In the genomic region with DNA sequence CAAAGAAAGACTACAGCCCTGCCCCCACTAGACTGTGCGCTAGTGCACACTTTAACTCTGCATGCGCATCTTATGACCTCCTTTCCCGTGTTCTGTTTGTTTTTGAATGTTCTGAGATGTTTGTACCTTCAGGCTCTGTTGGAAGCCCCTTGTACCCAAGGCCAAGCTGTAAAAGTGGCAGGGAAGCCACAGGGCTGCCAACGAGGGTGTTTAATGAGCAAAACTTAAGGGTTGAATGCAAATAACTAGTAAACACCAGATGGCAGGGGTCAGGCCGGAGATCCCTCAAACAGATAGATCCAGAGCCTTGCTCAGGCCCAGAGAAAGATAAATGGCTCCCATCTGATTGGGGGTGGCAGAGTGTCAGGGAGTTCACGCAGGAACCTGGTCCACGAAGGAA, we compare ENCODE assay signal across 21 mouse cellular contexts. TPM values are rescaled to one million over a fixed set of nuclear protein-coding genes. Genes with fewer than 3 reads are reported as not detected.
DNase-seq lines count a peak whose midpoint lies in the region; ATAC-seq and TF ChIP-seq lines count a peak whose summit lies in the region.
"Had no signal": no experiment of that assay in that cellular context is flagged by ENCODE, and none has a peak within 500 bp of the region (broad histone marks: within the 10 kb centered on the region; RNA-seq: fewer than 3 reads in every experiment).

No protein-coding gene starts in this region.

- H3K4me1 ChIP-seq in forebrain, embryonic 13.5 days: peaks cover 6% of the 10 kb centered on the region
- no peaks in the 10 kb centered on the region; the same call in 1 of the 2 replicates for H3K4me1 ChIP-seq in forebrain, embryonic 11.5 days (replicated peaks; ENCODE audit: control insufficient read depth, insufficient read depth, low read length)
- peaks cover 11% of the 10 kb centered on the region; the same call in 1 of the 2 replicates for H3K4me1 ChIP-seq in forebrain, embryonic 15.5 days
- H3K4me1 ChIP-seq in limb, embryonic 13.5 days: peaks cover 29% of the 10 kb centered on the region

- no peaks in the 10 kb centered on the region for H3K9me3 ChIP-seq in forebrain, embryonic 13.5 days (replicated peaks)
- no peaks in the 10 kb centered on the region for H3K9me3 ChIP-seq in forebrain, embryonic 11.5 days (ENCODE audit: control insufficient read depth, low read length)
- no peaks in the 10 kb centered on the region for H3K9me3 ChIP-seq in forebrain, embryonic 15.5 days
- H3K9me3 ChIP-seq in limb, embryonic 13.5 days: no peaks in the 10 kb centered on the region; the same call in 1 of the 2 replicates
- H3K9me3 ChIP-seq: embryonic facial prominence, embryonic 13.5 days; kidney, embryonic 15.5 days; neural tube, embryonic 13.5 days had no signal

- H3K4me2 ChIP-seq in forebrain, embryonic 13.5 days: no peak overlapping the region
- H3K4me2 ChIP-seq in forebrain, embryonic 11.5 days (ENCODE audit: low read depth, low read length, severe bottlenecking): no peak overlapping the region
- H3K4me2 ChIP-seq in forebrain, embryonic 15.5 days (replicated peaks): no peak overlapping the region
- H3K4me2 ChIP-seq in limb, embryonic 13.5 days (replicated peaks): 0 out of 2 replicates have a peak overlapping the region, but pooled peaks have one; percentile 14
- H3K4me2 ChIP-seq: embryonic facial prominence, embryonic 13.5 days; heart, embryonic 11.5 days; kidney, embryonic 15.5 days; lung, embryonic 14.5 days; neural tube, embryonic 13.5 days had no signal

- no peak overlapping the region for H3K4me3 ChIP-seq in forebrain, embryonic 13.5 days
- no peak overlapping the region for H3K4me3 ChIP-seq in forebrain, embryonic 11.5 days (ENCODE audit: low read depth, low read length)
- H3K4me3 ChIP-seq in forebrain, embryonic 15.5 days: no peak overlapping the region
- H3K4me3 ChIP-seq in limb, embryonic 13.5 days: no peak overlapping the region
- H3K4me3 ChIP-seq: embryonic facial prominence, embryonic 13.5 days; erythroblast, embryonic 14.5 days; kidney, embryonic 15.5 days; neural tube, embryonic 13.5 days had no signal

- H3K27ac ChIP-seq in forebrain, embryonic 13.5 days: no peak overlapping the region
- H3K27ac ChIP-seq in forebrain, embryonic 11.5 days (ENCODE audit: low read depth, low read length): no peak overlapping the region
- H3K27ac ChIP-seq in forebrain, embryonic 15.5 days (replicated peaks): no peak overlapping the region
- no peak overlapping the region for H3K27ac ChIP-seq in limb, embryonic 13.5 days
- H3K27ac ChIP-seq: kidney, embryonic 15.5 days; liver, embryonic 14.5 days; neural tube, embryonic 13.5 days had no signal

- 0 out of 2 replicates have a peak, but pooled peaks have one; percentile 24 for ATAC-seq in forebrain, embryonic 13.5 days
- ATAC-seq in forebrain, embryonic 11.5 days (replicated peaks; ENCODE audit: low FRiP score): no peak
- peak; percentile 49; the same call in 1 of the 2 replicates for ATAC-seq in forebrain, embryonic 15.5 days (replicated peaks)
- ATAC-seq in limb, embryonic 13.5 days (ENCODE audit: low FRiP score, low read depth): peak; percentile 7; the same call in 1 of the 2 replicates
- ATAC-seq in granulocyte monocyte progenitor cell, adult 5-6 weeks (replicated peaks; ENCODE audit: poor library complexity, severe bottlenecking): no peak

- TF ChIP-seq POLR2A in brain, embryonic 14.5 days (IDR thresholded peaks at IDR 0.05; ENCODE audit: borderline replicate concordance, extremely low read depth, insufficient read depth, insufficient read length, poor library complexity, severe bottlenecking): no peak

- no peaks in the 10 kb centered on the region for H3K36me3 ChIP-seq in forebrain, embryonic 13.5 days (ENCODE audit: poor library complexity, severe bottlenecking)
- H3K36me3 ChIP-seq in forebrain, embryonic 11.5 days (ENCODE audit: control insufficient read depth, insufficient read depth, low read length): no peaks in the 10 kb centered on the region; the same call in 1 of the 2 replicates
- H3K36me3 ChIP-seq in forebrain, embryonic 15.5 days: no peaks in the 10 kb centered on the region
- H3K36me3 ChIP-seq in limb, embryonic 13.5 days: no peaks in the 10 kb centered on the region
- H3K36me3 ChIP-seq: embryonic facial prominence, embryonic 13.5 days; kidney, embryonic 15.5 days; neural tube, embryonic 13.5 days had no signal

- WGBS in forebrain, embryonic 13.5 days: 60% methylated on average over 7 of the region's 7 CpGs
- 73% methylated on average over 7 of the region's 7 CpGs for WGBS in forebrain, embryonic 11.5 days
- WGBS in forebrain, embryonic 15.5 days: 56% methylated on average over 7 of the region's 7 CpGs
- 26% methylated on average over 7 of the region's 7 CpGs for WGBS in limb, embryonic 13.5 days

- no peaks in the 10 kb centered on the region for H3K27me3 ChIP-seq in forebrain, embryonic 13.5 days
- H3K27me3 ChIP-seq in forebrain, embryonic 11.5 days (ENCODE audit: control insufficient read depth, insufficient read depth, low read length): no peaks in the 10 kb centered on the region
- no peaks in the 10 kb centered on the region for H3K27me3 ChIP-seq in forebrain, embryonic 15.5 days
- peaks cover 7% of the 10 kb centered on the region; the same call in 1 of the 2 replicates for H3K27me3 ChIP-seq in limb, embryonic 13.5 days
- H3K27me3 ChIP-seq: embryonic facial prominence, embryonic 13.5 days; kidney, embryonic 15.5 days; neural tube, embryonic 13.5 days had no signal

- no peak for DNase-seq in forebrain, embryonic 11.5 days (ENCODE audit: low spot score)
- peak; percentile 51 for DNase-seq in brain, embryonic 14.5 days (ENCODE audit: low read depth)
- no peak for DNase-seq in right cerebral cortex, postnatal 10 days (ENCODE audit: low spot score in 2 of 2)
- DNase-seq in urinary bladder, postnatal 10 days (ENCODE audit: low spot score): no peak
- DNase-seq: adrenal gland, postnatal 14 days; cerebellum, adult 9-10 months; heart, adult 11 months; kidney, adult 11 months; lung, embryonic 14.5 days; right cerebral cortex, postnatal 4 days; thymus, postnatal 14 days had no signal

- no peak overlapping the region for H3K9ac ChIP-seq in forebrain, embryonic 13.5 days
- H3K9ac ChIP-seq in forebrain, embryonic 11.5 days (ENCODE audit: low read length): no peak overlapping the region
- H3K9ac ChIP-seq in forebrain, embryonic 15.5 days (replicated peaks): no peak overlapping the region
- no peak overlapping the region for H3K9ac ChIP-seq in limb, embryonic 13.5 days
- H3K9ac ChIP-seq: embryonic facial prominence, embryonic 13.5 days; kidney, embryonic 15.5 days; liver, embryonic 14.5 days; lung, embryonic 14.5 days; neural tube, embryonic 13.5 days had no signal

- no peak for TF ChIP-seq CTCF in brain, embryonic 14.5 days (IDR thresholded peaks at IDR 0.05; ENCODE audit: borderline replicate concordance, extremely low read depth, insufficient read depth, insufficient read length)

RNA-seq across cellular contexts. Expression of gene Pdzd2, which starts 42.0 kb away (rescaled TPM):
- polyA plus RNA-seq in forebrain, embryonic 13.5 days (2015; fragmentation: Nextera tagmentation; extraction: Ambion mirVana): 3.9 and 5.5 TPM in 2 replicates
- polyA plus RNA-seq in forebrain, embryonic 11.5 days (2014; fragmentation: Nextera tagmentation; extraction: Ambion mirVana): 4.7 and 6.0 TPM in 2 replicates
- polyA plus RNA-seq in brain, embryonic 14.5 days (2012; rRNA removed): 3.6 and 7.7 TPM in 2 replicates
- 9.2 and 10.3 TPM in 2 replicates for polyA plus RNA-seq in forebrain, embryonic 15.5 days (2015; fragmentation: Nextera tagmentation; extraction: Ambion mirVana)
- 28.6 TPM in 2 replicates for polyA plus RNA-seq in limb, embryonic 13.5 days (2015; fragmentation: Nextera tagmentation; extraction: Ambion mirVana)
- 0.13 and 0.28 TPM in 2 replicates for total RNA-seq in granulocyte monocyte progenitor cell, adult 5-6 weeks (2014; fragmentation: Nextera tagmentation)
- 0.15 and 0.17 TPM in 2 replicates for total RNA-seq in granulocyte monocyte progenitor cell, adult 5-6 weeks (2017)

Comparison
In these comparisons a context has a peak if more than half of its experiments do, and no peak if none do; other contexts are left out.
1. ATAC-seq: peak in forebrain, embryonic 13.5 days (single experiment), forebrain, embryonic 15.5 days (single experiment) and limb, embryonic 13.5 days (single experiment); none in forebrain, embryonic 11.5 days (single experiment) and granulocyte monocyte progenitor cell, adult 5-6 weeks (single experiment).